Mouse (Mus musculus): ENCODE measurements around the gene Olfr1058.

DNA sequence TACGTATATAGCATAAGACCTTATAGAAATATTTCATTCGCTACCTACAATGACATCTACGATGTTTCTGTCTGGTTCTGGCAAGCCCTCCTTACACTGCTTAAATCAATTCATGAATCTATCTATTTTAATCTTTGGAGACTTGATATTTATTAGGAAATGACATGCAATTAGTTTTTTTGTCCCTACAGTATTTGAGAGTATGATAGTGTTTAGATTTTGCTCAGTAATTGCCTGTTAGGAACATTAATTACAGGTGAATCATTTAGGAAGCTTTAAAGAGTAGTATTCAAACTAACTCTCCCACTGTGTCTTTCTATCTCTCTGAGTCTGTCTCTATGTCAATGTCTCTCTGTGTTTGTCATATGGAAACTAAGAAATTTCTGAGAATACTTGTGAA, 53.0 kb downstream of the Olfr1058 start, which contains the start of gene Olfr1054:
- TF ChIP-seq CTCF (IDR thresholded peaks at IDR 0.05) (no peak), EP300 (IDR thresholded peaks at IDR 0.05) (no peak)
